15 mouse cellular contexts compared by ENCODE assay signal in genomic region chr8:108573295-108574017, GRCm38 (mm10).
DNase-seq lines count a peak whose midpoint lies in the region; ATAC-seq and TF ChIP-seq lines count a peak whose summit lies in the region.
"Had no signal": no experiment of that assay in that cellular context is flagged by ENCODE, and none has a peak within 500 bp of the region (broad histone marks: within the 10 kb centered on the region; RNA-seq: fewer than 3 reads in every experiment).

No protein-coding gene starts in this region.

- no peak for TF ChIP-seq EP300 in heart, adult 2 months (IDR thresholded peaks at IDR 0.05; ENCODE audit: insufficient read depth, low read depth, low read length)

- TF ChIP-seq POLR2A in heart, adult 2 months (IDR thresholded peaks at IDR 0.05; ENCODE audit: insufficient read depth, low read depth, low read length), result no peak

- no peaks in the 10 kb centered on the region for H3K4me1 ChIP-seq in heart, adult 2 months (ENCODE audit: control insufficient read depth, insufficient read depth, low read length)
- H3K4me1 ChIP-seq in intestine, postnatal 0 days (replicated peaks; ENCODE audit: control insufficient read depth, insufficient read depth, low read length), result no peaks in the 10 kb centered on the region

- intact Hi-C loops in heart, adult 2 months (cut with DNase I), result loop anchor here (1.0 to 10.0 kb wide), 3 partner anchors 119 to 338 kb away; no protein-coding TSS in a partner anchor

- TF ChIP-seq CTCF in heart, adult 2 months (IDR thresholded peaks at IDR 0.05), result no peak
- TF ChIP-seq CTCF in intestine, postnatal 0 days (IDR thresholded peaks at IDR 0.05; ENCODE audit: low read depth), result no peak

- no peaks in the 10 kb centered on the region for H3K79me2 ChIP-seq in heart, adult 2 months (replicated peaks; ENCODE audit: control insufficient read depth, insufficient read depth, low read length)

- peak; percentile 96 for ATAC-seq in intestine, postnatal 0 days
- no peak for ATAC-seq in monocyte, adult 5-6 weeks (replicated peaks; ENCODE audit: insufficient number of reproducible peaks, low FRiP score, low TSS enrichment, poor library complexity, severe bottlenecking)
- ATAC-seq: activated CD4-positive, CD25-positive, alpha-beta regulatory T cell, adult 4 months; CD4-positive, CD25-positive, alpha-beta regulatory T cell, adult 4 months; forebrain, embryonic 13.5 days; forebrain, embryonic 15.5 days had no signal

- H3K27ac ChIP-seq in heart, adult 2 months, result no peak overlapping the region
- H3K27ac ChIP-seq in intestine, postnatal 0 days (ENCODE audit: low read depth, low read length), result no peak overlapping the region
- H3K27ac ChIP-seq: embryonic facial prominence, embryonic 10.5 days; embryonic facial prominence, embryonic 12.5 days; forebrain, embryonic 13.5 days; forebrain, embryonic 15.5 days had no signal

- no peaks in the 10 kb centered on the region for H3K9me3 ChIP-seq in intestine, postnatal 0 days (ENCODE audit: control insufficient read depth)
- H3K9me3 ChIP-seq: embryonic facial prominence, embryonic 10.5 days; embryonic facial prominence, embryonic 12.5 days; forebrain, embryonic 13.5 days; forebrain, embryonic 15.5 days had no signal

- H3K4me2 ChIP-seq in intestine, postnatal 0 days (replicated peaks; ENCODE audit: low read depth), result no peak overlapping the region
- H3K4me2 ChIP-seq: embryonic facial prominence, embryonic 12.5 days; forebrain, embryonic 13.5 days; forebrain, embryonic 15.5 days had no signal

- H3K27me3 ChIP-seq in heart, adult 2 months (ENCODE audit: control insufficient read depth, insufficient read depth, low read length), result no peaks in the 10 kb centered on the region; the same call in 1 of the 2 replicates
- peaks cover 39% of the 10 kb centered on the region; the same call in 1 of the 2 replicates for H3K27me3 ChIP-seq in intestine, postnatal 0 days (replicated peaks; ENCODE audit: control insufficient read depth, insufficient read depth, low read length)
- H3K27me3 ChIP-seq: CH12.LX; embryonic facial prominence, embryonic 12.5 days had no signal

- WGBS in heart, adult 2 months, result 82% methylated on average over 5 of the region's 5 CpGs
- 69% methylated on average over 5 of the region's 5 CpGs for WGBS in intestine, postnatal 0 days

- no peaks in the 10 kb centered on the region for H3K36me3 ChIP-seq in heart, adult 2 months (ENCODE audit: control insufficient read depth, insufficient read depth, low read length)
- H3K36me3 ChIP-seq in intestine, postnatal 0 days (ENCODE audit: control insufficient read depth, insufficient read depth), result no peaks in the 10 kb centered on the region
- H3K36me3 ChIP-seq: embryonic facial prominence, embryonic 10.5 days; embryonic facial prominence, embryonic 12.5 days; forebrain, embryonic 15.5 days; G1E had no signal

- H3K4me3 ChIP-seq in heart, adult 2 months, result no peak overlapping the region
- no peak overlapping the region for H3K4me3 ChIP-seq in intestine, postnatal 0 days (ENCODE audit: low read depth, low read length)
- H3K4me3 ChIP-seq: embryonic facial prominence, embryonic 10.5 days; embryonic facial prominence, embryonic 12.5 days; forebrain, embryonic 13.5 days; forebrain, embryonic 15.5 days had no signal

- peak; percentile 19 for DNase-seq in heart, adult 11 months
- DNase-seq in heart, adult 2 months, result no peak
- DNase-seq in lung, postnatal 36 days, result no peak
- DNase-seq: cerebellum, adult 11-12 months; cerebellum, adult 2 months had no signal

- no peak overlapping the region for H3K9ac ChIP-seq in heart, adult 2 months (ENCODE audit: low read depth, low read length)
- no peak overlapping the region for H3K9ac ChIP-seq in intestine, postnatal 0 days (ENCODE audit: low read depth, low read length)
- H3K9ac ChIP-seq: embryonic facial prominence, embryonic 12.5 days; forebrain, embryonic 13.5 days; forebrain, embryonic 15.5 days had no signal
